Mouse (Mus musculus): Measurements from ENCODE around the gene Luc7l2.

Gene Luc7l2

GRCm38 (mm10) chr6:38576096-38576495 lies 25.0 kb downstream of the Luc7l2 start:
- ATAC-seq (ENCODE audit: low TSS enrichment): no peak

GRCm38 (mm10) chr6:38580112-38580857 lies 29.2 kb downstream of the Luc7l2 start:
- peak; percentile 82 for ATAC-seq (ENCODE audit: low TSS enrichment)

DNA sequence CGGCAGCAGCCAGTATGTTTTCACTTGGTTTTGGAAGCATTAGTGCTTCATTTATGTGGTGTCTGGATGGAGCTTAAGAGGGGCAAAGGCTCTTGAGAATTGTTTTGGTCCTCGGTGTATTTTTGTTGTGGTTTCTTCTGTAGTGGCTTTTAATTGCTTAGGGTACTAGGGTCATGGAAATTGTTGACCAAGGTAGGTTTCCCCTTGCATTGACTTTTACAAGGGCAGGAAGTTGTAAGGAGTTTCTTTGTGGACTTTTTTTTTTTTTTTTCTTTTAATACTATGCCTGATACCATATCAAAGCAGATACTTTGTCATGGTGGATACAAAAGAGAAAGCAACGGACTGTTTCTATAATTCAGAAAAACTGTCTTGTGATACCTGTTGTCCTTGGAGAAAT lies 30.6 kb downstream of the Luc7l2 start:
- ATAC-seq (ENCODE audit: low TSS enrichment): no peak

DNA sequence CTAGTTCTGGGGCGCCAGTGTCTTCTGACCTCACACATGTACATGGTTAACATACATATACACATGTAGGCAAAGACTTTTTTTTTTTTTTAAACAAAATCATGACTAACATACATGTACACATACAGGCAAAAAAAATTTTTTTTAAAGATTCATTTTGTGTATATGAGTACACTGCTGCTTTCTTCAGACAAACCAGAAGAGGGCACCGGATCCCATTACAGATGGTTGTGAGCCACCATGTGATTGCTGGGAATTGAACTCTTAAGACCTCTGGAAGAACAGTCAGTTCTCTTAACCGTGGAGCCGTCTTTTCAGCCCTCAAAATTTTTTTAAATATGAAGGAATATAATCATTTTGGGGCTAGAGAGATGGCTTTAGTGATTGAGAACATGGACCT lies 46.3 kb downstream of the Luc7l2 start:
- ATAC-seq (ENCODE audit: low TSS enrichment): no peak

GRCm38 (mm10) chr6:38609892-38610291 lies 58.8 kb downstream of the Luc7l2 start:
- ATAC-seq (ENCODE audit: low TSS enrichment): no peak

DNA sequence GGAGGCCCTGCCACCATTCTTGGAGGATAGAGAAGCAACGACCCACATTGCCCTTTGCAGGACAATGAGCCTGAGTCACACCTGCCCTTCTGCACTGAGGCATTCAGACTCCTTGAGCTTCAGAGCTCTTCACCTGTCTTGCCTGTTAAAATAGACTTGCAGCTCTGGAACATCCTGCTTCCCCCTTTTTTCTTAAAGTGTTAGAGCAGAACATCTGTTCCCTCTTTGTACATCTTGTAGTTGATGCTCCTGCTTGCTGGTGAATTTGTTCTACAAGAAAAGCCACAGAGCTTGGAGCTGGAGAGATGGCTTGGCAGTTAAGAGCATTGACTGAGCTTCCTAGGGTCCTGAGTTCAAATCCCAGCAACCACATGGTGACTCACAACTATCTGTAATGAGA lies 71.3 kb downstream of the Luc7l2 start:
- peak; percentile 31 for ATAC-seq (ENCODE audit: low TSS enrichment)

GRCm38 (mm10) chr6:38623457-38623856 lies 72.3 kb downstream of the Luc7l2 start:
- no peak for ATAC-seq (ENCODE audit: low TSS enrichment)

GRCm38 (mm10) chr6:38624439-38624838 lies 73.3 kb downstream of the Luc7l2 start:
- peak; percentile 43 for ATAC-seq (ENCODE audit: low TSS enrichment)

DNA sequence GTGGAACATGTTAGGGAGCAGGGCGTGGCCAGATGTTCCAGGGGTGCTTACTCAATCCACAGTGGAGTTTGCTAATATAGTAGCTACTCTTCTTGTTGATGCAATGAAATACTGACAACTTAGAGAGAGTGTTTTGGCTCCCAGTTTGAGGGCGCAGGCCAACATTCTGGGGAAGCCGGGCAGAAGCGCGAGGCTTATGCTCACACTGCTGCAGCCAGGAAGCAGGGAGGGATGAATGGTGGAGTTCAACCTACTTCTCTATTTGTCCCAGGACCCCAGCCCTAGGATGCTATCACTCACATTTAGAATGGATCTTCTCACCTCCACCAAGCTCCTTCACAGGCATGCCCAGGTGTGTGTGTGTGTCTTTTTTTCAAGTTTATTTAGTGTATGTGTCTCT lies 75.0 kb downstream of the Luc7l2 start:
- ATAC-seq (ENCODE audit: low TSS enrichment): no peak

- ATAC-seq (ENCODE audit: low TSS enrichment): no peak
Observed at GRCm38 (mm10) chr6:38627081-38627480, 75.9 kb downstream of the Luc7l2 start.

DNA sequence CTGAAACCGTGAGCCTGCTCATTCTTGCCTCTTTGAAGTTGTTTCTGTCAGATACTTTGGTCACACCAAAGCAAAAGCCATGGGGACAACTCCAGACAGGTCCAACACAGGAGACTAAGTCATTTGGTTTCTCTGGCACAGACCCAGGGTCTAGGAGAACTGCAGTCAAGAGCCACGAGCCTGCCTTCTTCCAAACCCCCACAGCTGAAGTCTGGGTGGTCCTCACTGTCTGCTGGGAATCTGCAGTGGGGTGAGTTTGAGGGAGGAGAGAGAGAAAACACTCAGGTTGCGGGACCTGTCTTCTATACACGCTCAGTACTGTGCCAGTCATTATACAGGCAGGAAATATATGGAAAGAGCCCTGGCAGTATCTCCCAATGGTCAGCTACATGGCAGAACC lies 76.4 kb downstream of the Luc7l2 start:
- ATAC-seq (ENCODE audit: low TSS enrichment): no peak

- ATAC-seq (ENCODE audit: low TSS enrichment): no peak
Observed at GRCm38 (mm10) chr6:38629556-38629955, 78.4 kb downstream of the Luc7l2 start.

DNA sequence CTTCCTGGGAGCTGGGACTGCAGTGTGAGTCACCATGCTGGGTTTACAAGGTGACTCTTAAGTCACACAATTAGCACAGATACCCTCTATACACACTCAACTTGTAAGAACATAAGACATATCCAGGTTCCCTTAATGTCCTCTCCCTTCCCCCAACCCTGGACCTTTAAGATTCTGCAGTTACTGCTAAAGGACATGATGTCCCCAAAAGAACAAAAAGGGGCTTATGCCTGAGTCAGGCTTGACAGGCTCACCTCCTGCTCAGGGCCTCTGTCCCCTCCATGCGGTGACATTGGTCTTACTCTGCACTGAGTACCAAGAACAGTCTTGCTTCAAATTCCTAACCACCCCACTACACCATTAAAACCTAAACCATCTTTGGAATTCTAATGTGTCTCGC lies 81.7 kb downstream of the Luc7l2 start:
- ATAC-seq (ENCODE audit: low TSS enrichment): no peak

DNA sequence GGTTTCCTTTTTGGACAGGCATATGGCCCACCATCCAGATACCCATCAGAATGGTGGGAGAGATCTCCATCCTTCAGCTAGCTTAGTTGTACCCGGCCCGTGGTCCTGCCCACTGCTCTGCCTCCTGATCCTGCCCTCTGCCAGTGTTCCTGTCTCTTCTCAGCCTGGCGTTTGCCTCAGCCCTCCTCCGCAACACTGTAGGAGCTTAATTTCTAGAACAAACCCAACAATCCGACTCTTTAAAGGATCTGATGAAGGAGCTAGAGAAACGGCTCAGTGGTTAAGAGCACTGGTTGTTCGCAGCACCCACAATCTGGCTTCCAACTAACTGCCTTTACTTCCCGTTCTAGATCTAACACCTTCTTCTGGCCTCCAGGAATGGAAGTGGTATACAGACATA lies 83.3 kb downstream of the Luc7l2 start:
- ATAC-seq (ENCODE audit: low TSS enrichment): no peak

- ATAC-seq (ENCODE audit: low TSS enrichment): peak; percentile 54
Observed at GRCm38 (mm10) chr6:38635941-38636851, 85.1 kb downstream of the Luc7l2 start.

DNA sequence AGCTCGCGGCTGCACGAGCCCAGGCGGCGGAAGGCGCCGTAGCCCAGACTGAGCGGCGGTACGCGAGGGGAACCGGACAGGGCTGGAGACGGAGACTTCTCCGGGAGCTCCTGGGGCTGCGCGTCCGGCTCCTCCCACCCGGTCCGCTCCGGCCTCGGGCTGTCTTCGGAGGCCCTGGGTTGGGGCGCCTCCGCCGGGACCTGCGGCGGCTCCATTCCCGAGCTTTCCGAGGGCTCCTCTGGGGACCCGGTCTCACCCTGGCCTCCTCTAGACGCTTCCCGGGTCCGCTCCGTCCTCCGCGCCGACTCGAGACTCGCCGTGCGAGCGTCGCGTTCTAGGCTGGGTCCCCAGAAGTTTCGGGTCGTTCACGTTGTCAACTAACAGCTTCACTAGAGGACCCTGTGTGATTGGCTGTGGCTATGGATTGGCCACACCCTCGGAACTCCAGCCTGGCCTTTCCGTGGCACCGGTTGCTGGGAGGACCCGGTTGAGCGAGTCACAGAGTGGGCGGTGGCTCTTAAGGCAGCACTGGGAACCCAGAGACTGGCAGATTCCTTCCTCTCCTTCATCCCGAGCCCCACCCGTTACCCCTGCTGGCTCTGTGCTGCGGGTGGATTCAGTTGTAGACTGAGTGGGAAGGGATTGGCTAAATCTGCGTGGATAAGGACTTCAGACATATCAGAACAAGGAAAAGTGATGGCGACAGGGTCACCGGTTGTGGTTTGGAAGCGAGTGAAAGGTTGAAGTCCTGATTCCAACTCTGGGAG lies 85.9 kb downstream of the Luc7l2 start, which contains the start of gene Klrg2:
Gene Klrg2, minus strand, starts transcription at position 391 of the 767 bp plus-strand sequence.
- peak; percentile 22; the same call in 1 of the 2 replicates for ATAC-seq (ENCODE audit: low TSS enrichment)

- peak; percentile 35; the same call in 1 of the 2 replicates for ATAC-seq (ENCODE audit: low TSS enrichment)
Observed at GRCm38 (mm10) chr6:38640401-38640800, 89.3 kb downstream of the Luc7l2 start.

- no peak for ATAC-seq (ENCODE audit: low TSS enrichment)
Observed at GRCm38 (mm10) chr6:38641228-38641627, 90.1 kb downstream of the Luc7l2 start.

DNA sequence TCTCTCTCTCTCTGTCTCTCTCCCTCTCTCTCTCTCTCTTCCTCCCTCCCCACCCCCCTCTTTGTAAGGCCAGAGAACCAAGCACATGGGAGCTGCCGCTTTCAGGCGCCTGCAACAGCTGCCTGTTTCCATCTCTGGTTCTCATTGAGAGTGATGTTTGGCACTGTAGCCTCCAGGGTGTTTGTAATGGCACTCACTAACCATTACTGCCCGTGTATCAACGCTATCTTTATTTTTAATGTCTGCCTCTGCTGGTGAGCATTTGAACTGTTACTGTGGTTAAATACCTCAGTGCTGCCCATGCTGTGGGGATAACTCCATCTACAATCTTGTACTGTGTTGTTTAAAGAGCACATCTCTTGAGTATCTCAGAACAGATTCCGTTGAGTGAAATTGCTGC lies 90.5 kb downstream of the Luc7l2 start:
- ATAC-seq (ENCODE audit: low TSS enrichment): no peak

GRCm38 (mm10) chr6:38642593-38642992 lies 91.5 kb downstream of the Luc7l2 start:
- ATAC-seq (ENCODE audit: low TSS enrichment): no peak

GRCm38 (mm10) chr6:38643039-38643438 lies 91.9 kb downstream of the Luc7l2 start:
- ATAC-seq (ENCODE audit: low TSS enrichment): no peak

- no peak for ATAC-seq (ENCODE audit: low TSS enrichment)
Observed at GRCm38 (mm10) chr6:38649545-38649944, 98.4 kb downstream of the Luc7l2 start.

Data from frontal cortex, adult (tissue).